Comparison of ENCODE assay signal across 26 mouse cellular contexts in the genomic region with DNA sequence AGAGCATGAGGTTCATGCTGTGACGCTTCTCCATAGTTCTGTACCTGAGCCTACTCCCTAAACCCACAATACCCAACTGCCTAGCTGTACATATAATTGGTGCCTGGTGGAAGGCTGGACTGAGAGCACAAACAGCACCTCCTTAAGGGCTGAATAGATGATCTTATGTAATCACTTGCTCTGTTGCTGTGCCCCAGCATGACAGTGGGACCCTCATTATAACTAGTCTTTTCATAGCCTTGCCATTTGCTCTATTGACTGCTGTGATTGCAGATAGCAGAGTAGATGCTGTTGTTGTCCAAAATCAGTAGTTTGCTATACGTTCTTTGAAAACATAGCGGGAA.
DNase-seq lines count a peak whose midpoint lies in the region; ATAC-seq and TF ChIP-seq lines count a peak whose summit lies in the region.
"Had no signal": no experiment of that assay in that cellular context is flagged by ENCODE, and none has a peak within 500 bp of the region (broad histone marks: within the 10 kb centered on the region; RNA-seq: fewer than 3 reads in every experiment).

No protein-coding gene starts in this region.

- no peak overlapping the region for H3K9ac ChIP-seq in kidney, embryonic 16.5 days (replicated peaks; ENCODE audit: low read length)
- no peak overlapping the region for H3K9ac ChIP-seq in forebrain, embryonic 15.5 days (replicated peaks)
- H3K9ac ChIP-seq: embryonic facial prominence, embryonic 13.5 days; intestine, embryonic 15.5 days; limb, embryonic 15.5 days; liver, embryonic 13.5 days; midbrain, embryonic 15.5 days; stomach, embryonic 15.5 days had no signal

- H3K36me3 ChIP-seq in kidney, embryonic 16.5 days (ENCODE audit: insufficient read depth, low read length), result no peaks in the 10 kb centered on the region
- H3K36me3 ChIP-seq in forebrain, embryonic 15.5 days, result no peaks in the 10 kb centered on the region
- H3K36me3 ChIP-seq: embryonic facial prominence, embryonic 13.5 days; hindbrain, embryonic 10.5 days; intestine, embryonic 15.5 days; limb, embryonic 10.5 days; limb, embryonic 15.5 days; liver, embryonic 13.5 days; midbrain, embryonic 15.5 days; stomach, embryonic 15.5 days had no signal

- no peak for TF ChIP-seq POLR2A in cerebellum, adult 2 months (IDR thresholded peaks at IDR 0.05; ENCODE audit: borderline replicate concordance, insufficient read depth, low read length)
- TF ChIP-seq POLR2A in brain, embryonic 14.5 days (IDR thresholded peaks at IDR 0.05; ENCODE audit: borderline replicate concordance, extremely low read depth, insufficient read depth, insufficient read length, poor library complexity, severe bottlenecking), result no peak

- DNase-seq in cerebellum, adult 2 months, result peak in 1 of 2 experiments; percentile 25
- no peak for DNase-seq in cerebellum, postnatal 4 days (ENCODE audit: low spot score in 2 of 2)
- DNase-seq in kidney, adult 9 months, result no peak
- DNase-seq in brain, embryonic 14.5 days (ENCODE audit: low read depth), result peak; percentile 59
- DNase-seq in heart, adult 18-20 months, result no peak
- DNase-seq: adrenal gland, postnatal 10 days; cerebellum, adult 11 months; gastrocnemius, postnatal 10 days; heart, postnatal 14 days; kidney, postnatal 4 days; liver, embryonic 13.5 days; lung, adult 18-20 months; right cerebral cortex, postnatal 14 days; thymus, postnatal 14 days had no signal

- no peak overlapping the region for H3K4me3 ChIP-seq in cerebellum, adult 2 months (replicated peaks; ENCODE audit: insufficient read depth, low read depth, low read length)
- H3K4me3 ChIP-seq in kidney, embryonic 16.5 days (ENCODE audit: low read length), result no peak overlapping the region
- no peak overlapping the region for H3K4me3 ChIP-seq in forebrain, embryonic 15.5 days
- H3K4me3 ChIP-seq: embryonic facial prominence, embryonic 13.5 days; hindbrain, embryonic 10.5 days; intestine, embryonic 15.5 days; limb, embryonic 10.5 days; limb, embryonic 15.5 days; liver, embryonic 13.5 days; midbrain, embryonic 15.5 days; stomach, embryonic 15.5 days had no signal

- H3K4me1 ChIP-seq in cerebellum, adult 2 months (ENCODE audit: control insufficient read depth, insufficient read depth, low read length), result peaks cover 7% of the 10 kb centered on the region; the same call in 1 of the 2 replicates
- H3K4me1 ChIP-seq in kidney, embryonic 16.5 days (ENCODE audit: insufficient read depth, low read length), result no peaks in the 10 kb centered on the region
- H3K4me1 ChIP-seq in forebrain, embryonic 15.5 days, result peaks cover 9% of the 10 kb centered on the region
- H3K4me1 ChIP-seq: embryonic facial prominence, embryonic 13.5 days; intestine, embryonic 15.5 days; limb, embryonic 10.5 days; limb, embryonic 15.5 days; liver, embryonic 13.5 days; midbrain, embryonic 15.5 days; stomach, embryonic 15.5 days had no signal

- ATAC-seq in kidney, embryonic 16.5 days (ENCODE audit: low FRiP score, low TSS enrichment), result peak; percentile 35; the same call in 1 of the 2 replicates
- ATAC-seq in forebrain, embryonic 15.5 days (replicated peaks), result peak; percentile 53; the same call in 1 of the 2 replicates
- ATAC-seq: intestine, embryonic 15.5 days; midbrain, embryonic 15.5 days; Patski had no signal

- 76% methylated on average over 3 of the region's 3 CpGs for WGBS in cerebellum, adult 2 months
- 77% methylated on average over 3 of the region's 3 CpGs for WGBS in kidney, embryonic 16.5 days
- WGBS in forebrain, embryonic 15.5 days, result 20% methylated on average over 3 of the region's 3 CpGs

- no peak for TF ChIP-seq CTCF in cerebellum, adult 2 months (IDR thresholded peaks at IDR 0.05; ENCODE audit: borderline replicate concordance, insufficient read depth, low read depth, low read length)
- no peak for TF ChIP-seq CTCF in brain, embryonic 14.5 days (IDR thresholded peaks at IDR 0.05; ENCODE audit: borderline replicate concordance, extremely low read depth, insufficient read depth, insufficient read length)

- H3K9me3 ChIP-seq in kidney, embryonic 16.5 days (ENCODE audit: low read length), result no peaks in the 10 kb centered on the region
- no peaks in the 10 kb centered on the region for H3K9me3 ChIP-seq in forebrain, embryonic 15.5 days
- H3K9me3 ChIP-seq: embryonic facial prominence, embryonic 13.5 days; hindbrain, embryonic 10.5 days; intestine, embryonic 15.5 days; limb, embryonic 10.5 days; limb, embryonic 15.5 days; liver, embryonic 13.5 days; midbrain, embryonic 15.5 days; stomach, embryonic 15.5 days had no signal

- no peaks in the 10 kb centered on the region for H3K27me3 ChIP-seq in cerebellum, adult 2 months (ENCODE audit: control insufficient read depth, insufficient read depth, low read length)
- H3K27me3 ChIP-seq in kidney, embryonic 16.5 days (ENCODE audit: insufficient read depth, low read length), result no peaks in the 10 kb centered on the region; the same call in 1 of the 2 replicates
- H3K27me3 ChIP-seq in forebrain, embryonic 15.5 days, result no peaks in the 10 kb centered on the region
- H3K27me3 ChIP-seq: embryonic facial prominence, embryonic 13.5 days; intestine, embryonic 15.5 days; limb, embryonic 15.5 days; liver, embryonic 13.5 days; midbrain, embryonic 15.5 days; Patski; stomach, embryonic 15.5 days had no signal

- H3K4me2 ChIP-seq in kidney, embryonic 16.5 days (replicated peaks; ENCODE audit: low read depth, low read length), result no peak overlapping the region
- H3K4me2 ChIP-seq in forebrain, embryonic 15.5 days (replicated peaks), result no peak overlapping the region
- H3K4me2 ChIP-seq: embryonic facial prominence, embryonic 13.5 days; intestine, embryonic 15.5 days; limb, embryonic 15.5 days; liver, embryonic 13.5 days; midbrain, embryonic 15.5 days; stomach, embryonic 15.5 days had no signal

- 0 out of 2 replicates have a peak overlapping the region, but pooled peaks have one; percentile 22 for H3K27ac ChIP-seq in cerebellum, adult 2 months (ENCODE audit: insufficient read depth, low read length)
- peak overlapping the region; percentile 51 for H3K27ac ChIP-seq in kidney, embryonic 16.5 days (ENCODE audit: low read length)
- H3K27ac ChIP-seq in forebrain, embryonic 15.5 days (replicated peaks), result 0 out of 2 replicates have a peak overlapping the region, but pooled peaks have one; percentile 4
- H3K27ac ChIP-seq: embryonic facial prominence, embryonic 13.5 days; hindbrain, embryonic 10.5 days; hindbrain, postnatal 0 days; intestine, embryonic 15.5 days; kidney, postnatal 0 days; limb, embryonic 10.5 days; limb, embryonic 15.5 days; liver, embryonic 13.5 days; midbrain, embryonic 15.5 days; stomach, embryonic 15.5 days had no signal
